Mouse (Mus musculus) megakaryocyte-erythroid progenitor cell, adult 5-6 weeks (primary cell): ENCODE data around the gene Eogt. TPM values are rescaled to one million over a fixed set of nuclear protein-coding genes. Genes with fewer than 3 reads are reported as not detected.
A peak's percentile ranks its signal among the peaks of the same experiment; 100 is the strongest.

Source experiments
- ATAC-seq: replicated peaks from 2 replicates; pipeline ENCODE4 v1.8.0; 2016; ENCODE audit warnings: mild to moderate bottlenecking, inconsistent platforms; ENCODE audit not compliant: severe bottlenecking, poor library complexity, low FRiP score, low TSS enrichment
- total RNA-seq, 2 experiments: library from RNA; stranded (forward) in 1 of 2; stranded (reverse) in 1 of 2; fragments of 200-1000, 215-1000 nt in 1 of 2; fragments of >200 nt in 1 of 2; fragmentation: Nextera tagmentation in 1 of 2; gene quantifications; 2 replicates each; pipeline ENCODE4 v1.2.3; 2014 to 2017

The Eogt gene
- total RNA-seq (2014; fragmentation: Nextera tagmentation) (2.5 and 4.5 TPM in 2 replicates), total RNA-seq (2017) (8.3 and 9.9 TPM in 2 replicates)

- peak; percentile 85 for ATAC-seq
Observed at GRCm38 (mm10) chr6:97148383-97149251, at the start of gene Eogt. Eogt (minus strand) TSS chr6:97149182.

DNA sequence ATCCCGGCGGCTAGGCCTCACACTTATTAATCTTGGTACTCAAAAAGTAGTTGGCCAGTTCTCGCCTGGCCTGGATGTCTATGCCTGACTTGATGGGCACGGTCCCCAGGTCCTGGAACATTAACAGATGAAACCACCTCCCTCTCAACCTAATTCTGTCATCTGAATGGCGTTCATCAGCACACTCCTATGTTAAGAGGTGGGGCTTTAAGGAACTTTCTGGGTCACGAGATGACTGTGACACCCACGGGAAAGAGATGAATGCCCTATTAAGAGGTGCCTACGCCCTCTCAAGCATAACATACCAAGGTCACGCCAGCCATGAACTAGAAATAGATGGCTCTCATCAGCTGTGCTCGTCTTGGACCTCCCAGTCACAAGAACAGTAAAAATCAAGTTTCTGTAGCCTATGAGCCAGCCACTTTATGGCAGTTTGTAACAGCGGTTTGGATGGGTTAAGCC lies 30.4 kb upstream of the Eogt start:
- peak; percentile 65 for ATAC-seq

GRCm38 (mm10) chr6:97178491-97179366 lies 29.7 kb upstream of the Eogt start, which contains the start of gene Tmf1:
Tmf1 (minus strand) TSS chr6:97179122.
- peak; percentile 97 for ATAC-seq

DNA sequence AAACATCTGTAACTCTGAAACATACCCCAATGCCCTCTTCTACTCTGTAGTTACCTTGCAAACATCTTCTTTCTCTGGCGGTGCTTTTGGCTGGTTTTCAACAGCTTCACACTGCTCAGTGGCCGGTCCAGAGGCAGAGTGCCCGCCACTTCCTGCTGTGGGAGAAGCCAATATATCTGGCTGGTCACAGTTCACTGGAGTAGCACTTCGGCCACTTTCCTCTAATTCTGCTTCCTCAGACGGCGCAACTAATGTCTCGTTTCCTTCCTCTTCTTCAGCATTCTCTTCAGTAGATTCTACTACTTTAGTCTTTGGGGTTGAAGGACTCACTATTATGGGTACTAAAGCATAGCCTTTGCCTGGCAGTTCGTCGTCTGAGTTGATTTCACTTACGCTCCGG lies 26.7 kb upstream of the Eogt start:
- ATAC-seq: no peak

DNA sequence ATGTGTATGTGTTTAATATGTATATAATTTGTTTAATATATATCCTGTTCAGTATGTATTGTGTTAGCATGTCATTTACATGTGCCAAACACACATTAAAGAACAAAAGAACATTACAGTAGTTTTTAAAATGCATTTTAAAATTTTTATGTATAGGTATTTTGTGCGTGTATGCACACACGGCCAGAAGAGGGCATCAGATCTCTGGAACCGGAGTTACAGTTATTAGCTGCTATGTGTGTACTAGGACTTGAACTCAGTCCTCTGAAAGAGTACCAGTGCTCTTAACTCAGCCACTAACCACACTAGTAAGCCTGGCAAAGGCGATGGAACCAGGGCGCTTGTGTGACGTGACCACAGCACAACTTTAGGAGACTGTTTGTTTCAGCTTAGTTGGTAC lies 1.2 kb upstream of the Eogt start:
- ATAC-seq: no peak

- no peak for ATAC-seq
Observed at GRCm38 (mm10) chr6:97149721-97150120, 739 bp upstream of the Eogt start.

GRCm38 (mm10) chr6:97147755-97148382 lies 1.1 kb downstream of the Eogt start:
- no peak for ATAC-seq

DNA sequence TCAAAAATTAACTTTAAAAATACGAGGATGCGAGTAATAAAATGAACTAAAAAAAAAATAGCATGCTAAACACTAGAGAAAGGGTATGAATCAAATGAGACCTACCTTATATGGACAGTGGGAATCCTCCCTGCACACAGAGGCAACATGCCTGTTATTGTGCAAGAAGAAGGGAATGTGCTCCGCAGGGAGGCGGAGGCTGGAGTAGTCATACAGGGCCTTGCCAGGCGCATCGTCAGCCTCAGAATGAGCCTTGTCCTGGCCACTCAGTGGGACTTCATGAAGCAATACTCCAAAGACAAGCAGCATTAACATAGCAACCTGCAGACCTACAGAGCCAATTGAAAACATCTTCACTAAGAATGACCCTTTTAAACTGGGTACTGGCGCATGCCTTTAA lies 3.8 kb downstream of the Eogt start:
- ATAC-seq: no peak

DNA sequence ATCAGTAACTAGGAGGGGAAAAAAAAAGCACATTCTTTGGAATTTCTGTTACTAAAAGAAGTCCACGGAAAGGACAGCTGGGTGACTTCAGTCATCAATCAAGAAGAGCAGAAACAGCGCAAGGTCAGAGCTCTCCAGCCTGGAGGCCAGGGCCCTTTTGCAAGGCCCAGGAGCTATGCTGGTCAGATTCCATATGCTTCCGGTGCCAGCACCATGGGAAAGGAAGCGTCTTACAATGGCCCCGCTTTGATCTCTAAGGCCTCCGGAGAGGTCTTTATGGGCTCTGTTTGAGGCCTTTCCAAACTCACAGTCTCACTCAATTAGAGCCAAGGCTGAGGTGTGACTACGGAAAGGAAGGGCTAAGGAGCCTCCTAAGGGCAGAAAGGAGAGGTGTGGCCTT lies 4.6 kb downstream of the Eogt start:
- ATAC-seq: no peak

- ATAC-seq: 0 out of 2 replicates have a peak, but pooled peaks have one; percentile 40
Observed at GRCm38 (mm10) chr6:97142611-97143010, 6.4 kb downstream of the Eogt start.

GRCm38 (mm10) chr6:97141811-97142210 lies 7.2 kb downstream of the Eogt start:
- ATAC-seq: no peak

- no peak for ATAC-seq
Observed at GRCm38 (mm10) chr6:97132707-97133303, 16.2 kb downstream of the Eogt start.

DNA sequence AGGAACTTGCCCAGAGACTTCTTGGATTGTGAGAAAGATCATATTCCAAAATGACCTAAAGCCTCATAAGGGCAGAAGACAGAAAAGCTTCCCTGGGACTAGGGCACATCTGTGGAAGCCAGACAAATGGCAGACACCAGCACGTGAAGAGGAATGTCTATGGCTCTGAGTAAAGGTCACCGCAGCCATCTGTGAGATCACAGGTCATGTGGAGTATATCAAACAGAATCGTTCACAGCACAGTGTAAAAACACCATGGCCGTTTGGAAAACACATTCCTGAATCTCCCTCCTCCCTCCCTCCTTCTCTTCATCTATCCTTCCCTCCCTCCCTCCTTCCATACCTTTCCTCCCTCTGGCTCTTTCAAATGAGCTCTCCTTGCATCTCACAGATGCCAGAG lies 17.2 kb downstream of the Eogt start:
- no peak for ATAC-seq

DNA sequence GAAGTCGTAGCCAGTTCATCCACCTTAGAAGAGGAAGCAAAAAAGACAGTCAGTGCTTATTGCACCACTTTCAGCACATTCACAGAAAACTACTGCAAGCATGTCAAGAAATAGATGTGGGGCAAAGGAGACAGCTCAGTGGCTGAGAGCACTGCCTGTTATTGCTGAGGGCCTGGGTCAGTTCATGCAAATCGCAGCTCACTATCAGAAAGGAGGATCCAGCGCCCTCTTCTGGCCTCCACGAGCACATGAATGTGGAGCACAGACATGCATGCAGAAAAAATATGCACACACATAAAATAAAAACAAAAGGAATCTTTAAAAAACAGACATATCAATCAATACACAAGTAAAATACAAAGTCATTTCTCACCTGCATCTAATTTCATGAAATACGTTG lies 18.0 kb downstream of the Eogt start:
- no peak for ATAC-seq

DNA sequence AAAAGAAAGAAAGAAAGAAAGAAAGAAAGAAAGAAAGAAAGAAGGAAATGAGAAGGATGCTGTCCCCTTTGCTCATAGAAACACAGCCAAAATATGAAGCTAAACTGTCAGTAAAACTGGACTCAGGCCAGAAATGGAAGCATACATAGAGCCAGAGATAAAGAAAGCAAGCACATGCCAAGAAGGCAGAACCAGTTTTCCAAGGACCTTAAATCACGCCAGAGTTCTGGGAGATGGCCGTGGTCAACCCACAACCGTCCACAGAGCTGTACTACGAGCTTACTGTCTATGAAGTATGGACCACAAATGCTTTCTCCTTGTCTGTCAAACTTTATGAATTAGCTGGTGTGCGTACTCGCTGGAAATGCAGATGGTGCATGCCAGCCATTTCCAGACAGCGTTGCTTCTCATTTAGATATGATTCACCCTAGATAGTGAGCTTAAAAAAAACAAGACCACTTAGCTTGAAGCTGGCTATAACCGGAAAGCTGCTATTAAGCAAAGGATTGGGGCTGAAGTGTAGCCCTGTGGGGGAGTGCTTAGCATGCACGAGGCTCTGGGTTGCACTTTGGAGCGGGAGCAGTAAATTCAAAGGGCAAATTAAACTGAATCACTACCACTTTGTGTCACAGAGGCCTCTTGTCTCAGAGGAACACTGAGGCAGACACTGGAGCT lies 24.5 kb downstream of the Eogt start:
- ATAC-seq: 0 out of 2 replicates have a peak, but pooled peaks have one; percentile 41

DNA sequence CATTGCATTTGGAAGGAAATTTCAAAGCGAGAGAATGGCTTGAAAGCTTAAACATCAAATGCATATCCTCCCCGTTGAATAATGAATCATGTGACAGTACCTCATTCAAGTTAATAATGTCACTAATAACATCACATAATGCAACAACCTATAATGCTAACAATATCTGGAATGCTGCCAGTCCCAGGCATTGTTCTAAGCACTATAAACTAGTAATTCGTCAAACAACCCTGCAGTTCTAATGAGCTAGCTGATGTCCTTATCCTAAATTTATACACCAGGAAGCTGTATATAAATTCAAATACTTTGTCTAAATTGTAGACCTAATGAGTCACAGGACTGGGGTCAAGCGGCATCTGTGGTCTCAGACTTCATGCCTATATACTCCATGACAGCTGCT lies 28.1 kb downstream of the Eogt start:
- no peak for ATAC-seq

DNA sequence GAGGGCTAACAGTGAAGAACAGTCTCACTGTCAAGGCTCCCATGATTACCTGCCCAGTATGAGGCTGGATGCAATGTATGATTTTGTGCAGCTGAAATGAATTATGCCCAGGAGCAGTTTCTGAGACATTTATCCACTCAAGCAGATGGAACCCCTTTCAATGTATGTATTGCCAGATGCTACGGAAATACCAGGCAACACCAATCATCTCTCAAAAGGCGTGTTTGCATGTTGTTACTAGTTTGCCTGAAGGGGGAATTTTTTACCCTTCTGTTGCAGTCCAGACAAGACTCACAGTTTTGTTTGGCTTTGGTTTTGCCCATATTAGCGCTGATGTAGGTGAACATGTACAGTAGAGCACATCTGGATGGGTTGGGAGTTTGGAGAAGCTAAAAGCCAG lies 30.7 kb downstream of the Eogt start:
- no peak for ATAC-seq

DNA sequence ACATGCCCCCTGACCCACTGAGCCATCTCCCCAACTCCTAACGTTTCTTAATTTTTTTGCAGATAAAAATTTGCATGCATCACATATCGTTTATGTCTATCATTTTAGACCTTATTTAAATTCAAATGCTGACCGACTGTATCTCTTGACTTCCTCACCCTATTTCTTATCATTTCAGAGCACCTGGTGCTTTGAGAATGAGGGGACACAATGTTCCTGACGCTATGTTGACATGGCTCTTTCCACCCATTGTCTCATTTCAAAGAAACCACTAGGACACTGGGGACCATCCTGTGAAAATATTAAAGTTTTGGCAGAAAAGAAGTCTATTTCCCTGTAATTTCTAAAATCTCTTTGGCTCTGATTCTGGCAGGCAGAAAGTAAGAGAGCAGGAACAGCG lies 32.1 kb downstream of the Eogt start:
- peak; percentile 72 for ATAC-seq

DNA sequence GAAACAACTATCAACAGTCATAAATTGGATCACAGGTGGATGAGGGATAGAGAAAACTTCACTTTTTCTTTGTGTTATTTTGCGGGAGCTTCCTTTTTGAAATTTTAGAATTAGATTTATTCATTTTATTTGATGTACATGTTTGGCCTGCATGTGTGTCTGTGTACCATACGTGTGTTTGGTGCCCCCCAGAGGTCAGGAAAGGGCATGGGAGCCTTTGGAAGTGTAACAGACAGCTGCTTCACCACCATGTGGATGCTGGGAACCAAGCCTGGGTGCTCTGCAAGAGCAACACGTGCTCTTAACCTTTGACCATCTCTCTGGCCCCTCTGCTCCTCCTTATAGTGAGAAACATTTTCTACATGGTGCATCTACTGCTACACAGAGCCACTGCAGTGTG lies 34.2 kb downstream of the Eogt start:
- ATAC-seq: 0 out of 2 replicates have a peak, but pooled peaks have one; percentile 40
